Mouse (Mus musculus) C2C12 (cell line): ENCODE measurements at regions not wholly inside any gene's neighbourhood (a gene's known extent, or its start where the extent isn't known, plus 50 kb on each side); places are given as distances from the start of the nearest gene placed in this dataset.

Experiments used
- CEBPB ChIP-seq: IDR thresholded peaks from one replicate; pipeline ENCODE4 v1.6.1; 2011; ENCODE audit warnings: low read depth, mild to moderate bottlenecking, control low read depth, moderate library complexity
- CTCF ChIP-seq: IDR thresholded peaks from one replicate; pipeline ENCODE4 v1.5.1; 2011; ENCODE audit not compliant: control insufficient read depth, insufficient read depth, insufficient read length
- FOSL1 ChIP-seq: IDR thresholded peaks from one replicate; pipeline ENCODE4 v1.8.0; 2011; ENCODE audit warnings: mild to moderate bottlenecking, low read length; ENCODE audit not compliant: poor library complexity, insufficient read depth, severe bottlenecking
- MAX ChIP-seq: IDR thresholded peaks from one replicate; pipeline ENCODE4 v1.6.1; 2011; ENCODE audit warnings: mild to moderate bottlenecking, control low read depth
- MYOD1 ChIP-seq: IDR thresholded peaks from one replicate; pipeline ENCODE4 v1.6.1; 2011; ENCODE audit warnings: low read depth; ENCODE audit not compliant: control insufficient read depth, insufficient read length
- MYOG ChIP-seq: IDR thresholded peaks from one replicate; pipeline ENCODE4 v1.6.1; 2011; ENCODE audit not compliant: control insufficient read depth, insufficient read length; ENCODE audit errors: extremely low read depth
- USF1 ChIP-seq: IDR thresholded peaks from one replicate; pipeline ENCODE4 v1.6.1; 2011; ENCODE audit warnings: low read depth, mild to moderate bottlenecking, control low read depth, moderate library complexity

GRCm38 (mm10) chr14:105630444-105630843 is 266.2 kb downstream of the Spry2 start:
- TF ChIP-seq MAX (no peak), CTCF (no peak), MYOD1 (no peak), CEBPB (no peak), FOSL1 (no peak), USF1 (no peak), MYOG (no peak)
